Mouse (Mus musculus) intestine, embryonic 15.5 days (tissue): ENCODE measurements around the gene Dbnl. TPM values are rescaled to one million over a fixed set of nuclear protein-coding genes. Genes with fewer than 3 reads are reported as not detected.

ENCODE experiments used
- ATAC-seq: fragments of 200-750 bp; cut with Nextera tagmentation; 2 replicates; pipeline ENCODE4 v1.8.0; 2017; ENCODE audit warnings: moderate TSS enrichment, moderate library complexity
- H3K27ac ChIP-seq: fragments of 300-500 bp; sonication (generic); 2 replicates; pipeline ENCODE4 v1.5.1; 2015; ENCODE audit warnings: mild to moderate bottlenecking, inconsistent platforms
- H3K27me3 ChIP-seq: fragments of 300-500 bp; sonication (generic); replicated peaks from 2 replicates; pipeline ENCODE4 v1.6.1; 2015; ENCODE audit warnings: inconsistent platforms
- H3K36me3 ChIP-seq: fragments of 300-500 bp; sonication (generic); 2 replicates; pipeline ENCODE4 v1.6.1; 2015; ENCODE audit warnings: inconsistent platforms
- H3K4me1 ChIP-seq: fragments of 300-500 bp; sonication (generic); replicated peaks from 2 replicates; pipeline ENCODE4 v1.6.1; 2015; ENCODE audit warnings: inconsistent platforms
- H3K4me2 ChIP-seq: fragments of 300-500 bp; sonication (generic); replicated peaks from 2 replicates; pipeline ENCODE4 v1.6.1; 2015; ENCODE audit warnings: mild to moderate bottlenecking, inconsistent platforms
- H3K4me3 ChIP-seq: fragments of 300-500 bp; sonication (generic); replicated peaks from 2 replicates; pipeline ENCODE4 v1.5.1; 2015; ENCODE audit warnings: inconsistent platforms
- H3K9ac ChIP-seq: fragments of 300-500 bp; sonication (generic); 2 replicates; pipeline ENCODE4 v1.6.1; 2015; ENCODE audit warnings: inconsistent platforms
- H3K9me3 ChIP-seq: fragments of 300-500 bp; sonication (generic); 2 replicates; pipeline ENCODE4 v1.6.1; 2016; ENCODE audit warnings: inconsistent platforms
- WGBS: fragments of 180-500 bp; shearing (Covaris S2); methylation state at CpG from one replicate; pipeline ENCODE4 v1.1.7; 2015; 5-methylcytosine and 5-hydroxymethylcytosine counted together
- polyA plus RNA-seq: library from polyadenylated mRNA; unstranded; fragments of >200 nt; fragmentation: Nextera tagmentation; extraction: Ambion mirVana; gene quantifications from 2 replicates; pipeline ENCODE4 v1.2.1, GENCODE M21; 2015

Dbnl gene
- 127 and 130 TPM in 2 replicates for polyA plus RNA-seq

- Histone ChIP-seq H3K4me1 (peaks cover 15% of the 10 kb centered on the region), H3K27ac (peak within 1 kb of the TSS; percentile 93), H3K9ac (peak within 1 kb of the TSS; percentile 74), H3K27me3 (no peaks in the 10 kb centered on the region), H3K36me3 (peaks cover 8% of the 10 kb centered on the region), H3K4me3 (peak within 1 kb of the TSS; percentile 61), H3K4me2 (peak within 1 kb of the TSS; percentile 77), H3K9me3 (no peaks in the 10 kb centered on the region)
- under 1% methylated on average over 74 of the region's 74 CpGs for WGBS
- peak; percentile 97 for ATAC-seq
Observed at GRCm38 (mm10) chr11:5788056-5789014, at the start of gene Dbnl. TSS of gene Dbnl (plus strand) at chr11:5788488.

GRCm38 (mm10) chr11:5738888-5739632 is 49.2 kb upstream of the Dbnl start:
- Histone ChIP-seq H3K4me2 (no peak overlapping the region), H3K9ac (no peak overlapping the region), H3K27me3 (no peaks in the 10 kb centered on the region), H3K9me3 (no peaks in the 10 kb centered on the region), H3K4me1 (peaks cover 4% of the 10 kb centered on the region), H3K4me3 (no peak overlapping the region), H3K27ac (no peak overlapping the region), H3K36me3 (no peaks in the 10 kb centered on the region)
- no peak for ATAC-seq
- WGBS = 72% methylated on average over 5 of the region's 5 CpGs

- no peak overlapping the region for H3K9ac ChIP-seq
- H3K4me1 ChIP-seq = peaks cover 4% of the 10 kb centered on the region; the same call in 1 of the 2 replicates
- ATAC-seq = no peak
- H3K9me3 ChIP-seq = no peaks in the 10 kb centered on the region
- H3K27me3 ChIP-seq = no peaks in the 10 kb centered on the region
- no peaks in the 10 kb centered on the region for H3K36me3 ChIP-seq
- H3K27ac ChIP-seq = no peak overlapping the region
- 0 out of 2 replicates have a peak overlapping the region, but pooled peaks have one; percentile 82 for H3K4me3 ChIP-seq
- WGBS = 71% methylated on average over 3 of the region's 3 CpGs
- peak overlapping the region; percentile 90 for H3K4me2 ChIP-seq
Observed at GRCm38 (mm10) chr11:5739846-5740245, 48.4 kb upstream of the Dbnl start.

GRCm38 (mm10) chr11:5740599-5740964 is 47.7 kb upstream of the Dbnl start:
- peak overlapping the region; percentile 72 for H3K27ac ChIP-seq

GRCm38 (mm10) chr11:5740965-5741627 is 47.2 kb upstream of the Dbnl start:
- peak overlapping the region; percentile 82 for H3K4me3 ChIP-seq
- no peaks in the 10 kb centered on the region for H3K36me3 ChIP-seq
- H3K27me3 ChIP-seq = no peaks in the 10 kb centered on the region
- H3K27ac ChIP-seq = peak overlapping the region; percentile 72
- H3K4me2 ChIP-seq = peak overlapping the region; percentile 90
- under 1% methylated on average over 33 of the region's 50 CpGs for WGBS
- H3K9ac ChIP-seq = peak overlapping the region; percentile 92
- no peaks in the 10 kb centered on the region for H3K9me3 ChIP-seq
- peak; percentile 97 for ATAC-seq
- H3K4me1 ChIP-seq = peaks cover 4% of the 10 kb centered on the region; the same call in 1 of the 2 replicates

More at GRCm38 (mm10) chr11:5740599-5740964, 47.7 kb upstream of the Dbnl start:
- Histone ChIP-seq H3K4me1 (peaks cover 4% of the 10 kb centered on the region; the same call in 1 of the 2 replicates), H3K9ac (peak overlapping the region; percentile 92), H3K4me3 (peak overlapping the region; percentile 82), H3K9me3 (no peaks in the 10 kb centered on the region), H3K36me3 (no peaks in the 10 kb centered on the region), H3K4me2 (peak overlapping the region; percentile 90), H3K27me3 (no peaks in the 10 kb centered on the region)
- peak; percentile 69 for ATAC-seq
- 1% methylated on average over 26 of the region's 26 CpGs for WGBS

GRCm38 (mm10) chr11:5742106-5742505 is 46.2 kb upstream of the Dbnl start:
- 75% methylated on average over 7 of the region's 7 CpGs for WGBS
- Histone ChIP-seq H3K9me3 (no peaks in the 10 kb centered on the region), H3K27me3 (no peaks in the 10 kb centered on the region), H3K4me3 (no peak overlapping the region), H3K9ac (no peak overlapping the region), H3K4me2 (no peak overlapping the region), H3K36me3 (no peaks in the 10 kb centered on the region), H3K27ac (no peak overlapping the region), H3K4me1 (peaks cover 4% of the 10 kb centered on the region; the same call in 1 of the 2 replicates)
- ATAC-seq = no peak

GRCm38 (mm10) chr11:5744951-5745350 is 43.3 kb upstream of the Dbnl start:
- Histone ChIP-seq H3K27me3 (no peaks in the 10 kb centered on the region), H3K9me3 (no peaks in the 10 kb centered on the region), H3K4me1 (no peaks in the 10 kb centered on the region; the same call in 1 of the 2 replicates), H3K27ac (no peak overlapping the region), H3K36me3 (no peaks in the 10 kb centered on the region), H3K9ac (no peak overlapping the region), H3K4me3 (no peak overlapping the region), H3K4me2 (no peak overlapping the region)
- 80% methylated on average over 2 of the region's 2 CpGs for WGBS
- ATAC-seq = no peak

- Histone ChIP-seq H3K36me3 (0 out of 2 replicates have a peak, but pooled peaks cover 4% of the 10 kb centered on the region), H3K4me1 (no peaks in the 10 kb centered on the region), H3K4me3 (no peak overlapping the region), H3K9me3 (0 out of 2 replicates have a peak, but pooled peaks cover 4% of the 10 kb centered on the region), H3K9ac (no peak overlapping the region), H3K27me3 (no peaks in the 10 kb centered on the region), H3K27ac (no peak overlapping the region), H3K4me2 (no peak overlapping the region)
- ATAC-seq = no peak
- 74% methylated on average over 2 of the region's 2 CpGs for WGBS
Observed at GRCm38 (mm10) chr11:5753755-5754154, 34.5 kb upstream of the Dbnl start.

- Histone ChIP-seq H3K9ac (peak within 1 kb of the TSS; percentile 92), H3K36me3 (no peaks in the 10 kb centered on the region), H3K4me1 (peaks cover 3% of the 10 kb centered on the region; the same call in 1 of the 2 replicates), H3K27me3 (no peaks in the 10 kb centered on the region), H3K9me3 (no peaks in the 10 kb centered on the region), H3K4me3 (peak within 1 kb of the TSS; percentile 82), H3K4me2 (peak within 1 kb of the TSS; percentile 66), H3K27ac (peak within 1 kb of the TSS; percentile 98)
- WGBS = under 1% methylated on average over 68 of the region's 68 CpGs
- peak; percentile 99 for ATAC-seq
Observed at GRCm38 (mm10) chr11:5761820-5762632, 26.3 kb upstream of the Dbnl start, which contains the start of gene Urgcp. TSS of gene Urgcp (minus strand) at chr11:5762376.

GRCm38 (mm10) chr11:5762633-5762982 is 25.7 kb upstream of the Dbnl start:
- Histone ChIP-seq H3K4me2 (peak overlapping the region; percentile 66), H3K4me3 (peak overlapping the region; percentile 82), H3K27me3 (no peaks in the 10 kb centered on the region), H3K9ac (0 out of 2 replicates have a peak overlapping the region, but pooled peaks have one; percentile 15), H3K36me3 (no peaks in the 10 kb centered on the region), H3K4me1 (peaks cover 3% of the 10 kb centered on the region; the same call in 1 of the 2 replicates), H3K9me3 (no peaks in the 10 kb centered on the region), H3K27ac (no peak overlapping the region)
- 10% methylated on average over 6 of the region's 6 CpGs for WGBS
- peak; percentile 27; the same call in 1 of the 2 replicates for ATAC-seq

- Histone ChIP-seq H3K27me3 (no peaks in the 10 kb centered on the region), H3K27ac (no peak overlapping the region), H3K9ac (no peak overlapping the region), H3K36me3 (peaks cover 10% of the 10 kb centered on the region; the same call in 1 of the 2 replicates), H3K9me3 (no peaks in the 10 kb centered on the region), H3K4me2 (no peak overlapping the region), H3K4me3 (no peak overlapping the region), H3K4me1 (no peaks in the 10 kb centered on the region)
- no peak for ATAC-seq
- 81% methylated on average over 6 of the region's 6 CpGs for WGBS
Observed at GRCm38 (mm10) chr11:5766019-5766418, 22.3 kb upstream of the Dbnl start.
